Mouse (Mus musculus) lung, postnatal 0 days (tissue): ENCODE results near the gene Cxcl10. TPM values are rescaled to one million over a fixed set of nuclear protein-coding genes. Genes with fewer than 3 reads are reported as not detected.

Source experiments
- ATAC-seq: fragments of 200-750 bp; cut with Nextera tagmentation; 2 replicates; pipeline ENCODE4 v1.8.0; 2017; ENCODE audit warnings: moderate library complexity
- DNase-seq: peaks from one replicate; pipeline ENCODE4 v3.0.0-alpha.2; 2016; ENCODE audit warnings: low spot score
- H3K27ac ChIP-seq: fragments of 300-500 bp; sonication (generic); 2 replicates; pipeline ENCODE4 v1.5.1; 2014; ENCODE audit warnings: antibody characterized with exemption, mild to moderate bottlenecking, low read length, mixed read lengths
- H3K27me3 ChIP-seq: fragments of 300-500 bp; sonication (generic); replicated peaks from 2 replicates; pipeline ENCODE4 v1.6.1; 2014; ENCODE audit warnings: low read length, mixed read lengths; ENCODE audit not compliant: insufficient read depth
- H3K36me3 ChIP-seq: fragments of 300-500 bp; sonication (generic); 2 replicates; pipeline ENCODE4 v1.6.1; 2014; ENCODE audit warnings: low read length, mixed read lengths; ENCODE audit not compliant: insufficient read depth
- H3K4me1 ChIP-seq: fragments of 300-500 bp; sonication (generic); 2 replicates; pipeline ENCODE4 v1.6.1; 2014; ENCODE audit warnings: antibody characterized with exemption, low read depth, low read length, mixed read lengths; ENCODE audit not compliant: insufficient read depth
- H3K4me2 ChIP-seq: fragments of 300-500 bp; sonication (generic); replicated peaks from 2 replicates; pipeline ENCODE4 v1.6.1; 2014; ENCODE audit warnings: low read depth, mild to moderate bottlenecking, low read length, moderate library complexity, mixed read lengths
- H3K4me3 ChIP-seq: fragments of 300-500 bp; sonication (generic); 2 replicates; pipeline ENCODE4 v1.5.1; 2014; ENCODE audit warnings: low read depth, low read length
- H3K9ac ChIP-seq: fragments of 300-500 bp; sonication (generic); replicated peaks from 2 replicates; pipeline ENCODE4 v1.6.1; 2014; ENCODE audit warnings: low read depth, mild to moderate bottlenecking
- H3K9me3 ChIP-seq: fragments of 300-500 bp; sonication (generic); 2 replicates; pipeline ENCODE4 v1.6.1; 2016; ENCODE audit warnings: low read length, mixed read lengths
- CTCF ChIP-seq: IDR thresholded peaks from 2 replicates; pipeline ENCODE4 v1.5.1; 2016; ENCODE audit warnings: antibody characterized with exemption, mild to moderate bottlenecking
- EP300 ChIP-seq: IDR thresholded peaks from 2 replicates; pipeline ENCODE4 v1.6.1; 2016; ENCODE audit warnings: antibody characterized with exemption, mild to moderate bottlenecking, control low read depth
- WGBS: fragments of 180-500 bp; shearing (Covaris S2); extraction: QIAGEN DNeasy Blood & Tissue Kit; methylation state at CpG from one replicate; pipeline ENCODE4 v1.1.7; 2014; 5-methylcytosine and 5-hydroxymethylcytosine counted together
- polyA plus RNA-seq: library from polyadenylated mRNA; unstranded; fragments of >200 nt; fragmentation: Nextera tagmentation; extraction: Ambion mirVana; gene quantifications from 2 replicates; pipeline ENCODE4 v1.2.1, GENCODE M21; 2015

The Cxcl10 gene
- polyA plus RNA-seq, 1 experiment from 2014 or later = 0.49 TPM

DNA sequence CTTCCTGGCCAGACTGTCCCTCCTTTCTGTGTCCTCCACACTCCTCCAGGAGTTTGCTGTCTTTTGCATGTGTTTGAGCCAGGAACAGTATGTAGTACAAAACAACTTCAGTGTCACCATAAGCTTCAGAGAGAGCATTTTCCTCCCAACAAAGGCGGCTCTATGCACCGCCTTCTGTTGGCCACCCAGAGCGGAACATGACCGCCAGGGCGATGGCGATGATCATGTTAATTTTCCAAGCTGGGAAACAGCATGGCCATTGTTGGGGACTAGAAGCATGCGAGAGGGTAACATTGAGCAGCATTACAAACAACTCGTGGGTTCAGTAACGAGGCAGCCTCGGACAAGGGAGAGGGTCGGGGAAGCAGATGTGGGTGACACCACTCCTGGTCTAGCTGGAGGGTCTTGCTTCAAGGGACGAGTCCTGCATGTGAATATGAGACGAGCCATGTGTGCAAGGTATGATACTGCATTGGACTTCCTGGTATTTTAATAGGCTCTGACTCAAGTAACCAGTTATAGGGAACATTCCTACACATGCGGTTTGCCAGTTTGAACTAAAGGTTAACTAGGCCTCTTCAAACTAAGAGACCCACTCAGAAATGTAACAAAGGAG lies 22.8 kb upstream of the Cxcl10 start:
- Histone ChIP-seq H3K9ac (no peak overlapping the region), H3K27ac (no peak overlapping the region), H3K27me3 (no peaks in the 10 kb centered on the region), H3K9me3 (no peaks in the 10 kb centered on the region), H3K4me1 (no peaks in the 10 kb centered on the region), H3K4me3 (no peak overlapping the region), H3K4me2 (no peak overlapping the region), H3K36me3 (no peaks in the 10 kb centered on the region)
- no peak for ATAC-seq
- WGBS = 81% methylated on average over 14 of the region's 14 CpGs
- TF ChIP-seq EP300 = no peak
- no peak for TF ChIP-seq CTCF
- DNase-seq = no peak

DNA sequence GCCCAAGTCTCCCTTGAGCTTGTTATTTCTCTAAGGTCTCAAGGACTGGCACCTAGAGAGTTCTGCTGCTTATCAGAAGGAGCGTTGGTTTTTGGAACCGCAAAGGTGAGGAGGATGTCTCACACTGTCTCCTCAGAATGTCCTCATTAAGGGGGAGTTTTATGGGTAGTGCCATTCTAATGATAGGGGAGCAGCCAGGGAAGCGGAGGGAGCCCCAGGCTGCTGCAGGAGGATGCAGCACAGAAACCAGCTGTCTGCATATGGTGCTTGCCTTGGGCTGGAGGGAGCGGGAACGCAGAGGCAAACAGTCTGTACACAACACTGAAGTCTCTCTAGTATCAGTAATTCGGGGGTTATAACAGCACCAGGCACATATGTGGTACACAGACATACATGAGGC lies 22.2 kb upstream of the Cxcl10 start:
- Histone ChIP-seq H3K9ac (no peak overlapping the region), H3K4me1 (no peaks in the 10 kb centered on the region), H3K4me3 (no peak overlapping the region), H3K27me3 (no peaks in the 10 kb centered on the region), H3K36me3 (no peaks in the 10 kb centered on the region), H3K9me3 (no peaks in the 10 kb centered on the region), H3K4me2 (no peak overlapping the region), H3K27ac (no peak overlapping the region)
- WGBS = 87% methylated on average over 6 of the region's 6 CpGs
- TF ChIP-seq CTCF (no peak), EP300 (no peak)
- DNase-seq (no peak), ATAC-seq (no peak)

DNA sequence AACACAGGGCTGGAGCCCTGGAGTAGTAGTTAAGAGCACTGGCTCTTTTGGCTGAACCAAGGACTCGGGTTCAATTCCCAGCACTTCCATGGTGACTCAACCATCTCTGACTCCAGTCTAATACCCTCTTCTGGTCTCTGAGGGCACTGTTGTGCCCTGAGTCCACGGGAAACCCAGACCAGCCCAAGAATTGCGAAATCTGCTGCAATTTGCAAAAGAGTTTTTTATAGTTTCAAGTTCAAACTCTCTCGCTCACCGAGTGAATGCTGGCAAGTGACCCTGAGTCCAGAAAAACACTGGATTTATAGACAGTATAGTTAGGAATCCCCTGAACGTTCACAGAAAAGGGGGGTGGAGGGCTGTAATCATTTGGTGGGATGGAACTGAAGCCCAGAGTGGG lies 21.7 kb upstream of the Cxcl10 start:
- no peak for ATAC-seq
- 60% methylated on average over 6 of the region's 6 CpGs for WGBS
- TF ChIP-seq CTCF (no peak), EP300 (no peak)

DNA sequence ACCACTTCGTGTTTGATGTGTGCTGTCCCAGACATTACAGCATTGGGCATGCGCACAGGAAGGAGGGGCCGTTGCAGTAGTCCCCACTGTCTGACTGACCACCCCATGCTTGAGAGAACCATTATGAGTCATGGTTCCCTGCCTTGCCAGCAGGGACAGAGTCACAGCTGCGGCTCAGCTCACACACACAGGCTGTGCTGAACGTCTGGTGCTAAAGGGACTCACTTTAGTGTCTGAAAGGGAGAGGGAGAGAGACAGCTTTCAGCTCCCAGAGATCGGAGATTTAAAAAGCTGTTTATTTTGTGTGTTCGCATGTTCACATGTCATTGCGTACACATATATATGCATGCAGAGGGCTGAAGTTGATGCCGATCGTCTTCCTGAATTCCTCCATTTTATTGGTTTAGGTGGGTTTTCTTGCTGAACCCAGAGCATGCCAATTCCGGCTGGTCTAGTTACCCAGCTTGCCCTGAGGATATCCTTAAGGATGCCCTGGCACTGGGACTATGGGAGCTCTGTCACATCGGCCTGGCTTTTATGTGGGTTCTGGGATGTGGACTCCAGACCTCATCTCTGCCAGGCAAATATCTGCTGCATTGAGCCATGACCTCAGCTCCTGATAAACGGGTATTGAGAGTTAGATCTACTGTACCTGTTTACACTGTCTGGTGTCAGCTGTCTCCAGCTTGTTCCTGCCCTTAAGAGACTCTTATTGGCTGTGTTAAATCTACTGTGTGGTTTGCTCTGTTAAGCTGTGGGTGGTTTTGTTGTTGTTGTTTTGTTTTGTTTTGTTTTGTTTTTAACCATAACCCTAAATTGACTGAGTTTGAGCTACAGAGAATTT lies 20.7 kb upstream of the Cxcl10 start:
- H3K36me3 ChIP-seq = no peaks in the 10 kb centered on the region
- H3K9ac ChIP-seq = no peak overlapping the region
- WGBS = 53% methylated on average over 13 of the region's 13 CpGs
- no peaks in the 10 kb centered on the region for H3K4me1 ChIP-seq
- no peak overlapping the region for H3K4me2 ChIP-seq
- H3K27me3 ChIP-seq = no peaks in the 10 kb centered on the region
- no peak overlapping the region for H3K27ac ChIP-seq
- no peak for TF ChIP-seq EP300
- TF ChIP-seq CTCF = peak; percentile 41
- H3K4me3 ChIP-seq = no peak overlapping the region
- ATAC-seq (peak; percentile 94), DNase-seq (peak; percentile 67)
- H3K9me3 ChIP-seq = no peaks in the 10 kb centered on the region

More for the DNA sequence above, 21.7 kb upstream of the Cxcl10 start:
- no peak for DNase-seq
- no peaks in the 10 kb centered on the region for H3K4me1 ChIP-seq
- no peak overlapping the region for H3K9ac ChIP-seq
- H3K4me3 ChIP-seq = no peak overlapping the region
- H3K36me3 ChIP-seq = no peaks in the 10 kb centered on the region
- no peaks in the 10 kb centered on the region for H3K27me3 ChIP-seq
- no peak overlapping the region for H3K27ac ChIP-seq
- no peak overlapping the region for H3K4me2 ChIP-seq
- no peaks in the 10 kb centered on the region for H3K9me3 ChIP-seq

DNA sequence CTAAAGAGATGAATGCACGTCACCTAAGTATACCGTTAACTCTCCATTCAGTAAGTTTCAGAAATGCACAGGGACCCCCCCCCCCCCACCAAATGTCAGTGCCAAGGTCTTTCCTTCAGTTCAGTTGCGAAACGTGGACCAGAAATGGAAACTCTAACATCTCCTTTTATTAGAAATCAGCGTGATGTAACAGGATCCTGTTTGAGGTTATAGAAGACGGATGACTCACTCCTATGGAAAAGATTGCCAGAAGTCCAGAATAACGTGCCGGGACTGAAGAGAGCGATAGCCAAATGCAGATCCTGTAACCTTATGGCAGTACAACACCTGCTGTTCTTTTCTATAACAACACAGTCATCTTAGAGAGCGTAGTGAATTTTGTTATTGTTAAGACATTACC lies 19.7 kb upstream of the Cxcl10 start:
- no peaks in the 10 kb centered on the region for H3K4me1 ChIP-seq
- ATAC-seq (peak; percentile 40), DNase-seq (peak; percentile 69)
- no peaks in the 10 kb centered on the region for H3K36me3 ChIP-seq
- H3K9me3 ChIP-seq = no peaks in the 10 kb centered on the region
- no peak overlapping the region for H3K27ac ChIP-seq
- no peaks in the 10 kb centered on the region for H3K27me3 ChIP-seq
- H3K4me2 ChIP-seq = no peak overlapping the region
- no peak overlapping the region for H3K9ac ChIP-seq
- no peak overlapping the region for H3K4me3 ChIP-seq
- WGBS = 47% methylated on average over 10 of the region's 10 CpGs
- TF ChIP-seq CTCF (no peak), EP300 (no peak)

DNA sequence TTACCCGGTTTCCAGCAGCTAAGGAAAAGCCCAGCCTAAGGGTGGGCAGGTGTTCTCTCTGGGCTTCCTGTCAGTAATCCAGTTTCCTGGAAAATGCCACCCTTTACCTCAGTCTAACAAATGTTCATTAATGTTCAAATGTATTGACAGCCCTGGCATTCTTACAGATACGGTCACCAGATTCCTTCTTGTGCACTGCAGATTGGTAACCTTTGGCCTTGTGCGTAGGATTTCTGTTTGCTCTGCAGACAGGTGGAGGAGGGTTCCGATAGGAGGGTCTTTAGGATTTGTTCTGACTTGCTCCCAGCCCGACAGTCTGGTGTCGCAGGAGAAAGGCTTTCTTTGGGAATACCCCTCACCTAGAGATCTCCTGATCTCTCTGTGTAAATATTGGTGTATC lies 17.9 kb upstream of the Cxcl10 start:
- no peaks in the 10 kb centered on the region for H3K36me3 ChIP-seq
- no peak overlapping the region for H3K27ac ChIP-seq
- no peaks in the 10 kb centered on the region for H3K27me3 ChIP-seq
- TF ChIP-seq EP300 (no peak), CTCF (no peak)
- no peak overlapping the region for H3K4me2 ChIP-seq
- WGBS = 45% methylated on average over 6 of the region's 6 CpGs
- DNase-seq (no peak), ATAC-seq (no peak)
- H3K9me3 ChIP-seq = no peaks in the 10 kb centered on the region
- H3K4me1 ChIP-seq = no peaks in the 10 kb centered on the region
- H3K4me3 ChIP-seq = no peak overlapping the region
- no peak overlapping the region for H3K9ac ChIP-seq
